Mouse (Mus musculus): Measurements from ENCODE around the gene Palmd.

Palmd gene

GRCm38 (mm10) chr3:116892872-116893271 lies 75.9 kb downstream of the Palmd start:
- no peak for DNase-seq (ENCODE audit: low spot score)

- DNase-seq (ENCODE audit: low spot score) = no peak
These were observed 76.6 kb downstream of the Palmd start for GRCm38 (mm10) chr3:116892206-116892563.

DNA sequence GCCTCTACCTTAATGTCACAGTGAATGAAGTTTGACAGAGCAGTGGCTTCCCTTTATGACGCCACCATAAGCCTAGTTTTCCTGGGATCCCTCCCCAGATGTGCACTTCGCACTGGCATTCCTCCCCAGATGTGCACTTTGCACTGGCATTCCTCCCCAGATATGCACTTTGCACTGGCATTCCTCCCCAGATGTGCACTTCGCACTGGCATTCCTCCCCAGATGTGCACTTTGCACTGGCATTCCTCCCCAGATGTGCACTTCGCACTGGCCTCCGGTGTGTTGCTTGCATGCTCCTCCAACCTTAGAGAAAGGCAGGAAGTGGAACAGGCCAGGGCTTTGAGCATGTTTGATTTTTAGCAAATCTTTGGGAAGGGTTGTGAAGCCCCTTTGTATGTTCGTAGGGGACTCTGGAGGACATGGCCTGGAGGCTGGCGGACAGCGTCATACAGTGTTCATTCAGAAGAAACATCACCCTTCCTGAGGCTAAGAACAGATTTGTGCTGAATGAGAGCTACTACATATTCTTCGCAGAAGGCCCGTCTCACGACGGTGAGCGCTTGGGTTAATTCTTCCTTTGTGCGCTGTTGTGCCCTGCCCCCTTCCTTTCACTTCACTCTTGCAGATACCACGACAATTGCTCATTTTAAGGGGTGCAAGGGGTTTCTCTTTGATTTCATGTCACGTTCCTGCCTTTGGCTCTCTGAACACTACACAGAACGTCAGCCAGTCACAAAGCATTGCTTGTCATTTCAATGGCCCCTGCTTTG lies 77.2 kb downstream of the Palmd start:
- no peak for DNase-seq (ENCODE audit: low spot score)

DNA sequence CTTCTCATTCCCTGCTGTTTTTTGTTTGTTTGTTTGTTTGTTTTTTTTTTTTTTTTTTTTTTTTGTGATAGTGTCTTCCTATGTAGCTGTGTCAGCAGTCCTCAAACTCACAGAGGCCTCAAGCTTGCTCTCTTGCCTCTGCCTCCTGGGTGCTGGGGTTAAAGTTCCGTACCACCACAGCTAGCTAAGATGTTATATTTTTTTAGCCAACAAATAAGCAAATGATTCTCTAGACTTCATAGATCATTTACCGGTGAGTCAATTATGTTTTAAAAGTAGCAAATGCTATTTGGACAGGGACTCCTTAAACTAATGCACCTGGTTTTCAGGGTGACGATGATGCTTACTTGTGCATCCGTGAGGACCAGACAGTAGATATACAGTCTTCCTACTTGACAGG lies 78.2 kb downstream of the Palmd start:
- DNase-seq (ENCODE audit: low spot score) = no peak

DNA sequence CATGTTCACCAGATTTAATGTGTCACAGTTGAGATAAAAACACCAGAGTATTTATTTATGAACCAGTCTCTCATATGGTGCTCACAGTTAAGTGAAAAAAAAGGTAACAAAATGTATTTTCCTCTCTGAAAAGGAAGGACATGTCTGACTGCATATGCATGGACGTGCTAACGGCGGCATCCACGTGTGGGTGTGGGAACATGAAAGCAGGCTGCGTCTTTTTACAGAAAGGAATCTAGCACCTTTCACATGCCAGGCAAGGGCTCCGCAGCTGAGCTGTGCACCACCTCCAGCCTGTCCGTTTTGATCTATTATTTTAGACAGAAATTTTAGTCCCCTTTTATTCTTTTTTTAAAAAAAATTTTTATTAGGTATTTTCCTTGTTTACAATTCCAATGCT lies 79.4 kb downstream of the Palmd start:
- DNase-seq (ENCODE audit: low spot score) = no peak

GRCm38 (mm10) chr3:116884941-116885340 lies 83.8 kb downstream of the Palmd start:
- no peak for DNase-seq (ENCODE audit: low spot score)

DNA sequence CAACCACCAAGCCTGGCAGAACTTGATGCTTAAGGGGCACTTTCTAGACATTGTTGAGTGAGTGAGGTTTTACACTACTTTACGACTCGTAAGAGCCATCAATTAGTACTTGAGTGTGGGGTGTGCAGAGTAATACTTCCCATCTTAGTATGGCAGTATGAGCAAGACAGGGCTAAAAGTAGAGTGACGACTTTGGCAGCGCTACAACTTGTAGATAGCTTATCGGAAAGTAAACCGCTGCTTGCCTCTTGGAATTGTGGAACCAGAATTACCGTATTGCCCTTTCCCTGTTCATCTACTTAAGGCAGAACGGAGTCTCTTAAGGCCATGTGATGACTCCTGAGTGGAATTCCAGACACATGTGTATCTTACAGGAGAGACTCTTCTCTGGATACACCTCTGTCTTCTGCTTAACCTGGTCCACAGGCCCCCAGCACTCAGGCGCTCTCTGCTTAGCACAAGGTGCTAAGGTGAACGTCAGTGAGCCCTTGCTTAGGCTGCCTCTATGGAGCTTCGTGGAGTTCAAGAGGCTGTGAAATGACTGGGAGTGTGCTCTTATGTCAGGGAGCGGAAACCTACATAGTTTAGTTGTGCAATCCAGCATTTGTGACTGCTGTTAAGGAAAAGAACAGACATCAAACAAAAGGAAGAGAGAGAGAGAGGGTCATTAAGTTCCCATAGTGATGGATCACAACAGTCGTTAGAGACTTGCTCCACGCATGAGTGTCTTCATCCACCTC lies 86.4 kb downstream of the Palmd start:
- DNase-seq (ENCODE audit: low spot score) = no peak

- no peak for DNase-seq (ENCODE audit: low spot score)
These were observed 98.4 kb downstream of the Palmd start for GRCm38 (mm10) chr3:116870372-116870771.

Measured in layer of hippocampus, adult 11-12 months (tissue).